Mouse (Mus musculus) CD4-positive, CD25-positive, alpha-beta regulatory T cell, adult 2 months (primary cell): ENCODE measurements around the gene Usp53.

Experiments
- DNase-seq: peaks from one replicate; pipeline ENCODE4 v3.0.0-alpha.2; 2012; ENCODE audit warnings: low read depth, low spot score

The Usp53 gene

GRCm38 (mm10) chr3:122887505-122888301 is 96.6 kb downstream of the Usp53 start:
- DNase-seq, result no peak
